Mouse (Mus musculus): ENCODE data around the gene 2010111I01Rik. TPM values are rescaled to one million over a fixed set of nuclear protein-coding genes. Genes with fewer than 3 reads are reported as not detected.

The 2010111I01Rik gene
- total and polyA plus RNA-seq, 3 experiments = 84.6 to 101 (median 91.0) TPM

- peak overlapping the region; percentile 70 for H3K9ac ChIP-seq (ENCODE audit: low read depth, low read length)
- H3K36me3 ChIP-seq (ENCODE audit: control insufficient read depth, insufficient read depth, low read length) = peaks cover 43% of the 10 kb centered on the region
- H3K79me2 ChIP-seq (replicated peaks; ENCODE audit: control insufficient read depth, insufficient read depth, low read length) = peaks cover 8% of the 10 kb centered on the region
- H3K4me1 ChIP-seq (ENCODE audit: control insufficient read depth, insufficient read depth, low read length) = peaks cover 30% of the 10 kb centered on the region
- peak overlapping the region; percentile 87 for H3K27ac ChIP-seq
- H3K27me3 ChIP-seq (ENCODE audit: control insufficient read depth, insufficient read depth, low read length) = no peaks in the 10 kb centered on the region
- 75% methylated on average over 3 of the region's 3 CpGs for WGBS
- peak overlapping the region; percentile 13 for H3K4me3 ChIP-seq
- peak in 1 of 2 experiments; percentile 34 for DNase-seq
- intact Hi-C loops (cut with DNase I) = loop anchor here (5.0 to 10.0 kb wide), 2 partner anchors 107 to 320 kb away; no protein-coding TSS in a partner anchor
- TF ChIP-seq CTCF (IDR thresholded peaks at IDR 0.05) (no peak), EP300 (IDR thresholded peaks at IDR 0.05; ENCODE audit: insufficient read depth, low read depth, low read length) (no peak), POLR2A (IDR thresholded peaks at IDR 0.05; ENCODE audit: insufficient read depth, low read depth, low read length) (no peak)
Observed at GRCm38 (mm10) chr13:63244425-63244824, 279.7 kb downstream of the 2010111I01Rik start.

DNA sequence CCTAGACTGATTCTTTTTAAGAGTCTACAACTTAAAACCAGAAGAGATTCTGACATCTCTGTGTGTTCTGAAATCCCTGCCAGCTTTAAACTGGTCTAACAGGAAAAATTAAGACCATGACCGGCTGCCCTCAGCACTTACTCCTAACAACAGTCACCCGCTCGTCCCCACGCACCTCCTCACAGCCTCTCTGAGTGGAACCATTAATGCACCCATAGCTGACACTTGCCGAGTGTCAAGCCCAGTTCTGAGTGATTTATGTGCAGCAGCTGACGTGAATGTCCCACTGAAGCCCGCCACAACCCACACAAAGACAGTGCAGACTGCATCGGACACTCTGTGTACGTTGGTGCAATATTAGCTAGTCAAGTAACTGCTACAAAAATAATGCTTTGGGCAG, 280.5 kb downstream of the 2010111I01Rik start:
- intact Hi-C loops (cut with DNase I) = loop anchor here (10.0 kb wide), 1 partner anchor 320 kb away; no protein-coding TSS in a partner anchor
- H3K4me1 ChIP-seq (ENCODE audit: control insufficient read depth, insufficient read depth, low read length) = peaks cover 34% of the 10 kb centered on the region
- DNase-seq = peak in 1 of 2 experiments; percentile 31
- TF ChIP-seq EP300 (IDR thresholded peaks at IDR 0.05; ENCODE audit: insufficient read depth, low read depth, low read length) (no peak), POLR2A (IDR thresholded peaks at IDR 0.05; ENCODE audit: insufficient read depth, low read depth, low read length) (peak; percentile 32; the same call in 1 of the 2 replicates), CTCF (IDR thresholded peaks at IDR 0.05) (no peak)
- peak overlapping the region; percentile 87 for H3K27ac ChIP-seq
- H3K27me3 ChIP-seq (ENCODE audit: control insufficient read depth, insufficient read depth, low read length) = no peaks in the 10 kb centered on the region
- H3K9ac ChIP-seq (ENCODE audit: low read depth, low read length) = peak overlapping the region; percentile 49
- H3K79me2 ChIP-seq (replicated peaks; ENCODE audit: control insufficient read depth, insufficient read depth, low read length) = peaks cover 8% of the 10 kb centered on the region
- peak overlapping the region; percentile 13 for H3K4me3 ChIP-seq
- peaks cover 50% of the 10 kb centered on the region for H3K36me3 ChIP-seq (ENCODE audit: control insufficient read depth, insufficient read depth, low read length)
- 39% methylated on average over 9 of the region's 9 CpGs for WGBS

- Histone ChIP-seq H3K4me1 (ENCODE audit: control insufficient read depth, insufficient read depth, low read length) (peaks cover 39% of the 10 kb centered on the region), H3K27ac (peak overlapping the region; percentile 87), H3K4me3 (peak overlapping the region; percentile 25), H3K79me2 (replicated peaks; ENCODE audit: control insufficient read depth, insufficient read depth, low read length) (peaks cover 8% of the 10 kb centered on the region), H3K9ac (ENCODE audit: low read depth, low read length) (no peak overlapping the region), H3K27me3 (ENCODE audit: control insufficient read depth, insufficient read depth, low read length) (no peaks in the 10 kb centered on the region), H3K36me3 (ENCODE audit: control insufficient read depth, insufficient read depth, low read length) (peaks cover 55% of the 10 kb centered on the region)
- 33% methylated on average over 4 of the region's 4 CpGs for WGBS
- DNase-seq = peak in 1 of 2 experiments; percentile 22
- intact Hi-C loops (cut with DNase I) = loop anchor here (2.0 to 10.0 kb wide), 2 partner anchors 33 to 319 kb away; no protein-coding TSS in a partner anchor
- no peak for TF ChIP-seq CTCF (IDR thresholded peaks at IDR 0.05)
- no peak for TF ChIP-seq POLR2A (IDR thresholded peaks at IDR 0.05; ENCODE audit: insufficient read depth, low read depth, low read length)
- no peak for TF ChIP-seq EP300 (IDR thresholded peaks at IDR 0.05; ENCODE audit: insufficient read depth, low read depth, low read length)
Observed at GRCm38 (mm10) chr13:63245812-63246211, 281.1 kb downstream of the 2010111I01Rik start.

GRCm38 (mm10) chr13:63246332-63246940, 281.7 kb downstream of the 2010111I01Rik start:
- peaks cover 8% of the 10 kb centered on the region for H3K79me2 ChIP-seq (replicated peaks; ENCODE audit: control insufficient read depth, insufficient read depth, low read length)
- TF ChIP-seq EP300 (IDR thresholded peaks at IDR 0.05; ENCODE audit: insufficient read depth, low read depth, low read length) = 0 out of 2 replicates have a peak, but pooled peaks have one; percentile 44
- no peak for TF ChIP-seq POLR2A (IDR thresholded peaks at IDR 0.05; ENCODE audit: insufficient read depth, low read depth, low read length)
- no peak for TF ChIP-seq CTCF (IDR thresholded peaks at IDR 0.05)
- H3K27ac ChIP-seq = peak overlapping the region; percentile 87
- H3K4me1 ChIP-seq (ENCODE audit: control insufficient read depth, insufficient read depth, low read length) = peaks cover 42% of the 10 kb centered on the region
- intact Hi-C loops (cut with DNase I) = loop anchor here (2.0 to 10.0 kb wide), 2 partner anchors 32 to 318 kb away; no protein-coding TSS in a partner anchor
- H3K27me3 ChIP-seq (ENCODE audit: control insufficient read depth, insufficient read depth, low read length) = no peaks in the 10 kb centered on the region
- peaks cover 59% of the 10 kb centered on the region for H3K36me3 ChIP-seq (ENCODE audit: control insufficient read depth, insufficient read depth, low read length)
- peak in 1 of 2 experiments; percentile 54 for DNase-seq
- peak overlapping the region; percentile 25 for H3K4me3 ChIP-seq
- 8% methylated on average over 12 of the region's 12 CpGs for WGBS
- H3K9ac ChIP-seq (ENCODE audit: low read depth, low read length) = peak overlapping the region; percentile 65

GRCm38 (mm10) chr13:63247041-63247440, 282.3 kb downstream of the 2010111I01Rik start:
- WGBS = 39% methylated on average over 7 of the region's 7 CpGs
- intact Hi-C loops (cut with DNase I) = loop anchor here (2.0 to 10.0 kb wide), 2 partner anchors 32 to 318 kb away; no protein-coding TSS in a partner anchor
- H3K9ac ChIP-seq (ENCODE audit: low read depth, low read length) = no peak overlapping the region

More at GRCm38 (mm10) chr13:63247041-63247440, 282.3 kb downstream of the 2010111I01Rik start:
- Histone ChIP-seq H3K27ac (peak overlapping the region; percentile 87), H3K79me2 (replicated peaks; ENCODE audit: control insufficient read depth, insufficient read depth, low read length) (peaks cover 12% of the 10 kb centered on the region), H3K36me3 (ENCODE audit: control insufficient read depth, insufficient read depth, low read length) (peaks cover 59% of the 10 kb centered on the region), H3K4me3 (peak overlapping the region; percentile 25), H3K27me3 (ENCODE audit: control insufficient read depth, insufficient read depth, low read length) (no peaks in the 10 kb centered on the region), H3K4me1 (ENCODE audit: control insufficient read depth, insufficient read depth, low read length) (peaks cover 40% of the 10 kb centered on the region)
- no peak for DNase-seq
- no peak for TF ChIP-seq CTCF (IDR thresholded peaks at IDR 0.05)
- TF ChIP-seq EP300 (IDR thresholded peaks at IDR 0.05; ENCODE audit: insufficient read depth, low read depth, low read length) = no peak
- no peak for TF ChIP-seq POLR2A (IDR thresholded peaks at IDR 0.05; ENCODE audit: insufficient read depth, low read depth, low read length)

All from heart, adult 2 months (tissue).